Mouse (Mus musculus): ENCODE data around the gene Rnf150.

DNA sequence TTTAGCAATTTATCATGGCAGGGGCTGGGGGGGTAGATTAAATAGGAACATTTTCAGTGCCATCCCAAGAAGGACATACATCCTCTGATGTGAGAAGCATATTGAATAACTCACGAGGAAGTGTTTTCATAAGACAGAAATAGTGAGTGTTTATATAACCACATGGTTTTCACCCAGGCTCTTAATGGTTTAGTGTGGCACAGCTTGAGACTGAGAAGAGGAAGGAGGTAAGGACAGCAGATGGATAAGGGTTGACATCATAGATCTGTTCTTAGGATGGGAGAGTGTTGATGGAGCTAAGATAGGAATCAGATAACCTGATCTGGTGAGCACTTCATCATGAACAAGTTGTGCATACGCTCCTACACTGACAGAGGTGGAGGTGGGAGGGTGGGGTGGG is 101.4 kb downstream of the Rnf150 start:
- no peak for TF ChIP-seq CTCF (IDR thresholded peaks at IDR 0.05 in 2 of 3, conservative IDR thresholded peaks at IDR 0.05 in 1 of 3; ENCODE audit: control insufficient read depth in 1 of 3, insufficient read depth in 1 of 3, low read depth in 2 of 3, low read length in 3 of 3, poor library complexity in 1 of 3, severe bottlenecking in 1 of 3)
- no peak for TF ChIP-seq UBTF (IDR thresholded peaks at IDR 0.05; ENCODE audit: borderline replicate concordance, insufficient read depth, low read depth, low read length)
- no peak for TF ChIP-seq POLR2A (IDR thresholded peaks at IDR 0.05; ENCODE audit: control insufficient read depth in 1 of 2, insufficient read depth in 1 of 2, low read depth in 1 of 2, low read length in 2 of 2, poor library complexity in 1 of 2)
- TF ChIP-seq MEF2A (IDR thresholded peaks at IDR 0.05; ENCODE audit: extremely low read depth, insufficient replicate concordance, low read depth, low read length, poor library complexity, severe bottlenecking) = no peak
- no peak for TF ChIP-seq USF1 (IDR thresholded peaks at IDR 0.05; ENCODE audit: low read depth, low read length)

Measured in MEL (cell line).